Mouse (Mus musculus) MEL (cell line): ENCODE data around the gene Ocrl. TPM values are rescaled to one million over a fixed set of nuclear protein-coding genes. Genes with fewer than 3 reads are reported as not detected.

Experiments
- DNase-seq: peaks from one replicate; pipeline ENCODE4 v3.0.0; 2011; ENCODE audit warnings: low read depth, low spot score
- H3K27ac ChIP-seq: 2 replicates; pipeline ENCODE4 v1.5.1; 2012; ENCODE audit warnings: low read depth, mild to moderate bottlenecking, control low read depth, low read length, moderate library complexity; ENCODE audit not compliant: control insufficient read depth
- H3K27me3 ChIP-seq, 2 experiments: fragments of 150-350 bp in 1 of 2; sonication (generic) in 1 of 2; 2 replicates each; pipeline ENCODE4 v1.6.1; 2012; ENCODE audit warnings: low read length in 2 of 2, mild to moderate bottlenecking in 2 of 2, improper control_type of control experiment in 1 of 2, moderate library complexity in 1 of 2; ENCODE audit not compliant: insufficient read depth in 2 of 2, control insufficient read depth in 1 of 2
- H3K36me3 ChIP-seq, 2 experiments: 2 replicates each; pipeline ENCODE4 v1.6.1; 2012 to 2014; ENCODE audit warnings: low read length in 2 of 2, improper control_type of control experiment in 1 of 2, inconsistent platforms in 1 of 2, mild to moderate bottlenecking in 1 of 2; ENCODE audit not compliant: insufficient read depth in 2 of 2, control insufficient read depth in 1 of 2
- H3K4me1 ChIP-seq, 2 experiments: fragments of 150-350 bp in 1 of 2; sonication (generic) in 1 of 2; 2 replicates each; pipeline ENCODE4 v1.6.1; 2012; ENCODE audit warnings: low read length in 2 of 2, improper control_type of control experiment in 1 of 2, mild to moderate bottlenecking in 1 of 2; ENCODE audit not compliant: insufficient read depth in 2 of 2, control insufficient read depth in 1 of 2
- H3K4me3 ChIP-seq, 2 experiments: fragments of 150-350 bp in 1 of 2; sonication (generic) in 1 of 2; 2 replicates each; pipeline ENCODE4 v1.5.1; 2012; ENCODE audit warnings: low read depth in 2 of 2, low read length in 2 of 2, mild to moderate bottlenecking in 2 of 2, moderate library complexity in 2 of 2, control low read depth in 1 of 2, improper control_type of control experiment in 1 of 2; ENCODE audit not compliant: control insufficient read depth in 1 of 2, insufficient read depth in 1 of 2
- H3K79me2 ChIP-seq: 2 replicates; pipeline ENCODE4 v1.6.1; 2012; ENCODE audit warnings: mild to moderate bottlenecking, low read length, moderate library complexity; ENCODE audit not compliant: control insufficient read depth, poor library complexity, insufficient read depth
- H3K9ac ChIP-seq: 2 replicates; pipeline ENCODE4 v1.6.1; 2012; ENCODE audit warnings: low read depth, mild to moderate bottlenecking, control low read depth, low read length, moderate library complexity; ENCODE audit not compliant: control insufficient read depth, poor library complexity, severe bottlenecking
- H3K9me3 ChIP-seq: fragments of 150-350 bp; sonication (generic); replicated peaks from 2 replicates; pipeline ENCODE4 v1.6.1; 2012; ENCODE audit warnings: mild to moderate bottlenecking, low read length, improper control_type of control experiment, moderate library complexity; ENCODE audit not compliant: insufficient read depth
- EP300 ChIP-seq, 2 experiments: IDR thresholded peaks; 2 replicates each; pipeline ENCODE4 v1.6.1; 2011; ENCODE audit warnings: improper control_type of control experiment in 2 of 2, low read length in 2 of 2, low read depth in 1 of 2, mild to moderate bottlenecking in 1 of 2
- ETS1 ChIP-seq: IDR thresholded peaks from 2 replicates; pipeline ENCODE4 v1.6.1; 2012; ENCODE audit warnings: low read depth, mild to moderate bottlenecking, inconsistent platforms, low read length, improper control_type of control experiment, moderate library complexity
- HCFC1 ChIP-seq: IDR thresholded peaks from 2 replicates; pipeline ENCODE4 v1.6.1; 2012; ENCODE audit warnings: low read depth, mild to moderate bottlenecking, inconsistent platforms, low read length, improper control_type of control experiment, moderate library complexity
- JUND ChIP-seq: IDR thresholded peaks from 2 replicates; pipeline ENCODE4 v1.6.1; 2011; ENCODE audit warnings: low read depth, mild to moderate bottlenecking, improper control_type of control experiment, low read length
- MAX ChIP-seq: IDR thresholded peaks from 2 replicates; pipeline ENCODE4 v1.6.1; 2011; ENCODE audit warnings: low read length, improper control_type of control experiment
- MXI1 ChIP-seq: IDR thresholded peaks from 2 replicates; pipeline ENCODE4 v1.6.1; 2011; ENCODE audit warnings: mild to moderate bottlenecking, low read depth, low read length, improper control_type of control experiment
- MYB ChIP-seq: IDR thresholded peaks from 2 replicates; pipeline ENCODE4 v1.6.1; 2011; ENCODE audit warnings: mild to moderate bottlenecking, low read depth, low read length, improper control_type of control experiment
- RAD21 ChIP-seq: IDR thresholded peaks from 2 replicates; pipeline ENCODE4 v1.6.1; 2011; ENCODE audit warnings: mild to moderate bottlenecking, low read depth, low read length, improper control_type of control experiment
- USF2 ChIP-seq, 2 experiments: IDR thresholded peaks; 2 replicates each; pipeline ENCODE4 v1.6.1; 2011 to 2012; ENCODE audit warnings: improper control_type of control experiment in 2 of 2, low read length in 2 of 2, borderline replicate concordance in 1 of 2, inconsistent platforms in 1 of 2, low read depth in 1 of 2, mild to moderate bottlenecking in 1 of 2; ENCODE audit not compliant: insufficient read depth in 1 of 2
- polyA plus RNA-seq, 2 experiments: library from polyadenylated mRNA; stranded (reverse) in 1 of 2; unstranded in 1 of 2; fragments of >175 nt in 1 of 2; fragments of >200 nt in 1 of 2; gene quantifications; 2 replicates each; pipeline versions ENCODE4 v1.2.1 to v1.2.4; 2012; ENCODE audit warnings: low replicate concordance in 2 of 2, low read depth in 1 of 2; ENCODE audit not compliant: insufficient read length in 2 of 2, insufficient read depth in 1 of 2, missing spikeins in 1 of 2
- total RNA-seq: library from RNA; depleted of rRNA; stranded (reverse); fragments of 300-350 nt; gene quantifications from 2 replicates; pipeline ENCODE4 v1.2.3, GENCODE M21; 2012; rRNA removed

Ocrl gene
- total and polyA plus RNA-seq, 3 experiments, result 6.4 to 22.2 TPM; not detected in 1

DNA sequence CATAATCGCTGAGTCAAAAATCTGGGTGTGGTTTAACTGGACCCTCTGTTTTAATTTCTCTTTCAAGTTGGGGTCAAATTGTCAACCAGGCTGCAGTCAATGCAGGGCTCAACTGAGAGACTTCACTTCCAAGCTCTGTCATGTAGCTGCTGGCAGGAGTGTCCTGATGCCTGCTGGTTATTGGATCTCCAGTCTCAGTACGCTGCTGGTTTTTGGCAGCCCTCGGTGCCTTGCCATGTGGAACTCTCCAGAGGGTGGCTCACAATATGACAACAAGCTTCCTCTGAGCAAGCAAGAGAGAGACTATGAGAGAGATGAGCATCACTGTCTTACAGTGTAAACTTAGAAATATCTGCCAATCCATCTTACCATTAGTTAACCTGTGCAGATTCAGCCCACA is 99.5 kb downstream of the Ocrl start:
- no peak for TF ChIP-seq RAD21
- TF ChIP-seq USF2 (IDR thresholded peaks at IDR 0.05; ENCODE audit: borderline replicate concordance in 1 of 2, insufficient read depth in 1 of 2, low read depth in 1 of 2, low read length in 2 of 2), result no peak
- TF ChIP-seq EP300 (IDR thresholded peaks at IDR 0.05; ENCODE audit: low read depth in 1 of 2, low read length in 2 of 2), result no peak
- TF ChIP-seq HCFC1, result no peak
- TF ChIP-seq ETS1, result no peak
- no peak for TF ChIP-seq MXI1
- TF ChIP-seq MAX, result no peak
- TF ChIP-seq MYB, result no peak
- TF ChIP-seq JUND, result no peak
- no peaks in the 10 kb centered on the region for H3K9me3 ChIP-seq
- no peaks in the 10 kb centered on the region for H3K79me2 ChIP-seq
- no peak for DNase-seq
- H3K9ac ChIP-seq, result no peak overlapping the region
- H3K36me3 ChIP-seq, result no peaks in the 10 kb centered on the region
- no peaks in the 10 kb centered on the region for H3K4me1 ChIP-seq
- H3K4me3 ChIP-seq, result no peak overlapping the region
- H3K27ac ChIP-seq, result no peak overlapping the region
- peaks cover 1 to 2% of the 10 kb centered on the region in 2 experiments; a peak in 3 of 4 replicates for H3K27me3 ChIP-seq

Other genes with a start within 250 kb of the Ocrl start
- not detected in 2 replicates for gene Smarca1, start 19.4 kb upstream of the Ocrl start, total RNA-seq
- not detected for gene Smarca1, start 19.4 kb upstream of the Ocrl start, polyA plus RNA-seq
- not detected in 2 replicates for gene Apln, start 122.5 kb downstream of the Ocrl start, total RNA-seq
- under 1 TPM in 1 of 2 experiments, not detected in 1; 0.08 TPM for gene Apln, start 122.5 kb downstream of the Ocrl start, polyA plus RNA-seq
- gene Xpnpep2, start 196.3 kb downstream of the Ocrl start, total RNA-seq, result 0.31 and 0.62 TPM in 2 replicates
- 1 to 10 TPM in 1 of 2 experiments, not detected in 1; 1.9 TPM for gene Xpnpep2, start 196.3 kb downstream of the Ocrl start, polyA plus RNA-seq
- gene Sash3, start 234.0 kb downstream of the Ocrl start, total RNA-seq, result 0.31 and 0.56 TPM in 2 replicates
- gene Sash3, start 234.0 kb downstream of the Ocrl start, polyA plus RNA-seq, result 1 to 10 TPM in 1 of 2 experiments, not detected in 1; 1.2 TPM